Mouse (Mus musculus) right cerebral cortex, postnatal 36 days (tissue): Measurements from ENCODE around the gene Prpf31.

Experiments used
- DNase-seq, 2 experiments: peaks; one replicate each; pipeline ENCODE4 v3.0.0; 2022; ENCODE audit warnings: low spot score in 2 of 2, mixed read lengths in 1 of 2

Gene Prpf31

DNA sequence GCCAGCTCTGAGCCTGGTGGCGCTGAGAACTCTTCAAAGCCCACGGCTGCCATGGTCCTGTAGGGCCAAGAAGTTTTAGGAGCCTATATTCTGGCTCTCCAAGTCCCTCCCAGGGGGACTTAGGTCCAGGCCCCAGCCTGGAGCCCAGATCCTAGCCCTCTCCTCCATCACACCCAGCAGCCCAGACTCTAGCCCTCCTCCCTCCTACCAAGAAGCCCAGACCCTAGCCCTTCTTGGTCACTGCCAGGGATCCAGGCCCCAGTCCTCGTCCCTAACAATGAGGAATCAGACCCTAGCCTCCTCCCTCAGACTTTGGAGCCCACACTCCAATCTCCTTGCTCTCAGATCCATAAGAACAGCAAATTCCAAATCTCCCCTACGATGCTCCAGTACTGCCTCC is 755 bp upstream of the Prpf31 start:
- no peak for DNase-seq

GRCm38 (mm10) chr7:3630478-3630815 is 662 bp downstream of the Prpf31 start:
- no peak for DNase-seq

DNA sequence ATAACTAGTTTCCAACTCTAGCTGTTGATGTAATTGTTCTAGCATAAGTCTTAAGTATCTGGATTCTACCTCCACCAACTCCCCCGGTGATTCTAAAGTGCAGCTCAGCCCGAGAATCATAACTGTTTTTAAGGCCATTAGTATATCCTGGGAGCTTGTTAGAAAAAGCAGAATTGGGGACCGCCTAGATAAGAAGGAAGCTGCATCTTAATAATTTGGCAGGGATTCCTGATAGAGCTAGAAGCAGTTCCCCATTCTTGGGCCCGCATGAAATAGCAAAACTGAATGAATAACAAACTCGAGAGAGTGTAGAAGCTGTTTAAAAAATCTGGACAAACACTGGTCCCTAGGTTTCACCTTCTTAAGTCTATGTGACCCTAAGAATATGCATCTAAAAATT is 13.6 kb downstream of the Prpf31 start:
- no peak for DNase-seq

GRCm38 (mm10) chr7:3643843-3644242 is 14.1 kb downstream of the Prpf31 start:
- no peak for DNase-seq

- no peak for DNase-seq
Measured at GRCm38 (mm10) chr7:3644348-3644671, 14.5 kb downstream of the Prpf31 start.

GRCm38 (mm10) chr7:3644672-3645487 is 15.1 kb downstream of the Prpf31 start, which contains the start of gene Cnot3:
Gene Cnot3 (plus strand): TSS chr7:3645268.
- peak; percentile 100 for DNase-seq

- DNase-seq = no peak
Measured at GRCm38 (mm10) chr7:3645488-3646025, 15.8 kb downstream of the Prpf31 start.

DNA sequence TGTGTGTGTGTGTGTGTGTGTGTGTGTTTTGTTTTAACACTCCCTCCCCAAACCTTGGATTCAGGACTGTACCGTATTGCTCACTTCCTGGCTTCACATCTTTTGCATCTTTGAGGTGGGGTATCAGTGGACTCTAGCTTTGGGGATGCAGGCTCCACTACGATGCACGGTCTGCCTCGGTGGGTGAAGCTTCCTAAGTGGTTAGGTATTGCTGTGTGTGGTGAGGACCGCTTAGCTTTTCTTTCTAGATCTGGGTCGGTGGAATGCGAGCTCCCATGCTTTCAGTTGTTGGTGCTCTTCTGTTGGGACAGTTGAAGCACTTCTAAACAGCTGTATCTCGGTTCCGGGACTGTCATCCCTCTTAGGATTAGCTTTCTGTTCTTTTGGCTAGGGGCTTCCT is 16.4 kb downstream of the Prpf31 start:
- DNase-seq = no peak

DNA sequence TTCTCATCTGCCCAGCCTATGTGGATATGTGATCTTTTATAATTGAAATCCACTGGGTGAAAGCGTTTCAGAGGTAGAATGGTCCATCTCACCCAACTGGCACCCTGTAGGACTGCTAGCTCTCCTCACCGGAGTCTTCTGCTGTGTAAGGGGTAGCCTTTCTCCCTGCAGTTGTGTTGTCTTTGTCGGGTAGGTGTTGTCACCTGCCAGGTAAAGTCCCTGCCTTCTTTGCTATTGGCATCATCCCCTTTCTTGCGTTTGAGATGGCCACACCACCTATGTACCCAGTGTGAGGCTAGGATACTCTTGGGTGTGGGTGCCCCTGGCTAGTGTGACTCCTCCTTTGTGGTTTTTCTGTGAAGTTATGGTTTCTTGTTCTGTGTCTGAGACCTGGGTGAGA is 16.9 kb downstream of the Prpf31 start:
- no peak for DNase-seq

DNA sequence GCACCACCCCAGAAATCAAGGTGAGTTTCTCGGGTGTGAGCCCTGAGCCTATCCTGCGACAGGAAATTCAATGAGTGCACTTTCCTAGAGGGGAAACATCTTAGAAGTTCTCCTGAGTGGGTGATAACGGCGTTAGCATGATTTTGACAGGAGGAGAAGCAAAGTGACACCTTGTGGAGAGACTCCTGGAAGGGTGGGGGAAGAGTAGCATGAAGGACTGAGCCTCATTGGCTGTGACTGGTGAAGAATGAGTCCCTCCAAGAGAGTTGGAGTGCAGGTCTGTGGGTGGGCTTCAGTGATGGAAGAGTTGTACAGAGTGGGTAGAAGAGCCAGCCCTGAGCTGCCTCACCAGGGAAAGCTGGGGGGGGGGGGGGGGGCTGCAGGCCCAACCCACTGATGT is 27.2 kb downstream of the Prpf31 start:
- no peak for DNase-seq

GRCm38 (mm10) chr7:3658578-3658977 is 28.8 kb downstream of the Prpf31 start:
- no peak for DNase-seq

DNA sequence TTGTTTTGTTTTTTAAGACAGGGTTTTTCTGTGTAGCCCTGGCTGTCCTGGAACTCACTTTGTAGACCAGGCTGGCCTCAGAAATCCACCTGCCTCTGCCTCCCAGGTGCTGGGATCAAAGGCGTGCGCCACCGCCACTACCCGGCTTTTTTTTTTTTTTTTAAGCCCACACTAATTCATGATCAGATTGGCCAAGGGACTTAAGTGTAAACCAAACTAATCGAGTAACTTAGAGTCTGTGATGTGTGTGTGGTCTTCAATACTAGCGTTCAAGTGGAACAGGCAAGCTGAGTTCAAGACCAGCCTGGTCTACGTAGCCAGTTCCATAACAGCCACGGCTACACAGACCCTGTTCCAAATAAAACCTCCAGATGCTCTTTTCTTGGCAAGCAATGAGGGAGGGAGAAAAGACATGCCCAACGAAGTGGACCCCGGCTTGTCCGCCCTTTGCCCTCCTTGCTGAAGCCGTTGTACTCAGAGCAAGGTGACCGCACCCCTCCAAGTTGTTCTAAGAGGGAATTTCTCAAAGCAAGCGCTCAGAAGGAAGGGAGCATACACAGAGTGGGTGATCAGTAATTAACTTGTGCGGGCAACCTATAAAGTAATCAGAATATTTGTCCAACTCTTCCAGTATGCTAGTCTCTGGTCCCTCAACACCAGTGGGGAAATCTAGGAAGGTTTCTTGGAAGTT is 34.9 kb downstream of the Prpf31 start:
- no peak for DNase-seq

DNA sequence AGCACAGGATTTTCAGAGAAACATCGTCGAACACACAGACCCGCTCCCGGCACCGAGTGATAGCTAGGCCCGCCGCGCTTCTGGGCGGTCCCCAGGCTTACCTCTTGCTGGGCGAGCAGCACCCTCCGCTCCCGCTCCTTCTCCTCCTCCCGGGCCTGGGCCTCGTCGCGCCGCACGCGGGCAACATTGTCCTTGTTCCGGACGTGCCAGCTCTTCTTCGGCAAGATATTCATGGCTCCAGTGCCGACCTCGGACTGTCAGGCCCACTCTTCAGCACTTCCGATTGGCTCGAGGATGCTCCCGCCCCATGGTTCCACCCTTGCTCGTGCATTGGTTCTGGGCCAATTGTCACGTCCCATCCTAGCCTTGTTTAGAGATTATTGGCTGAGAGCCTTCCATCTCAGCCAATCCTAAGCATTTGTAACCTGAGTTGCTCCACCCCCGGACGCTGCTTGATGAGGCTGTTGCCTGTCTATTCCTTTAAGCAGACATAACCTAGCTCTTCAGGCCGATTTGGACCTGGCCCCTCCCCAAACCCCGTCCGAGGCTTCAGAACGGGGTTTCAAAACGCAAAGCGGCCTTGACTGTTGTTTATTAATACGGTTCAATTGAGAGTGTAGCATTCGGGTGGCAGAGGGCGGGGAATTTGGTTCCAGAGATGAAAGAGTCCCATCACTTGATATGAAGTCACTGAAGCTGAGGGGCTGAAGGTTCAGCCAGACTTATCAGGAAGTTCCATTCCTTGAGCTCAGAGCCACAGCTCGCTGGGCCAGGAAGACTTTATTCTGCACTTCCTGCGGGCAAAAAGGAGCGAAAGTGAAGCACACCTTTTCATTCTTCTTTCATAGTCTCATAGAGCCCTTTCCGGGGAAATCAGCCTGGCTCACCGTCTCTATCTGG is 35.7 kb downstream of the Prpf31 start, which contains the start of gene Leng1:
Gene Leng1 (minus strand): TSS at position 626 of the 900 bp plus-strand sequence.
- peak; percentile 95 to 98 for DNase-seq

DNA sequence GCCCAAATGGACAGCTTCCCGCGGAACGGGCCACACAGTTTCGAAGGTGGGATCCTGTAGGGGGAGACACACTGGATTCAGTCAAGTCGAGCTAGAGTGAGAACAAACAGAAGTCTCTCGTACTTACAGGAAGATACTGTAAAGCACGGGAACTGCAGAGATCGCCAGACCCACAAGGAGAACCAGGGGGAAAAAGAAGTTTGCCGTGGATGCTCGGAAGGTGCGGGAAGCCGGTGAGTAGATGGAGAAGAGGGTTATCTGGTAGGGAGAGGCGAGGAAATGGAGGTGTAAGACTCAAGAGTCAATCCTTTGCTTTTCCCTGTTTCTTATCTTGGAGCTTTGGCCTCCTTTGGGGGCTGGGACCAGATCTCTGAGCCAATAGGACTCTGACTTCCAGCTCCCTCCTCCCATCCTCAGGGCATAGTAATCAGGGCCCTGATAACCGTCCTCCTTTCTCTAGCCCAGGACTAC is 37.2 kb downstream of the Prpf31 start:
- DNase-seq = no peak

- peak; percentile 59 to 65 for DNase-seq
Measured at GRCm38 (mm10) chr7:3674507-3675227, 44.9 kb downstream of the Prpf31 start.

DNA sequence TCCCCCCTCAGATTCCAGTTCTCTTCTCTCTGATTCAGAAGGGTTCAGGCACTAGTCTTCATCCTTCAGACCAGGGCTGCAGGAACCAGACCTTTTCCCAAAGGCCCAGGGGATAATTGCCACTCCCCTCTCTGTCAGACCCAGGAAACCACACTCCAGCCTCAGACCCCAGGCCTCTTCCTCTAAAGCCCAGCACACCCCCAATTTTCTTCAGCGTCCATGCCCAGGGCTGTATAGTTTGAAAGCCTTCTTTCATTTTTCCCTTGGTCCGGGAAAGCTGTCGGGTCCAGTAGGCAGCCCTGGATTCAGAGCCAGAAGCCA is 45.4 kb downstream of the Prpf31 start:
- DNase-seq = no peak

DNA sequence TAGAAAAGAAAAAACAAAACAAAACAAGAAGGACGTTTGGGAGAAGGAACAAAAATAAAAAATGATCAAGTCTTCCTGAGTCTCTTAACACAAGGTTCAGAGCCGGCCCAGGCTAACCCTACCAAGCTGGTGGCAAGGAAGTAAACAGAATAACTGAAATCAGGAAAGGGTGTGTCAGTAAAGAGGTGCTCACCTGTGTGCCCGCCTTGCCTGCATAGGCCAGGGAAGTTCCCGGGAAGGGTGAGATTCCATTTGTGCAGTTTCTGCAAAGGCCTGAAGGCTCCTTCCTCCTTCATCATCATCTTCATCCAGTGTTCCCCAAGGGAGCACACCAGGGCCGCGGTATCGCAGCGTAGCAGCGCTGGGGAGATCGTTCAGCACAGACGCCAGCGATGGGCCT is 46.6 kb downstream of the Prpf31 start:
- no peak for DNase-seq

- no peak for DNase-seq
Measured at GRCm38 (mm10) chr7:3677342-3677741, 47.6 kb downstream of the Prpf31 start, which contains the start of gene Tmc4. Gene Tmc4 (minus strand): TSS chr7:3677553.

- no peak for DNase-seq
Measured at GRCm38 (mm10) chr7:3683908-3684550, 54.2 kb downstream of the Prpf31 start.

GRCm38 (mm10) chr7:3684698-3685097 is 54.9 kb downstream of the Prpf31 start:
- no peak for DNase-seq
